Comparison of ENCODE assay signal across 21 mouse cellular contexts in genomic region chr13:91797442-91797841, GRCm38 (mm10). TPM values are rescaled to one million over a fixed set of nuclear protein-coding genes. Genes with fewer than 3 reads are reported as not detected.
A peak's percentile ranks its signal among the peaks of the same experiment; 100 is the strongest.
DNase-seq lines count a peak whose midpoint lies in the region; TF ChIP-seq lines count a peak whose summit lies in the region.
"Had no signal": no experiment of that assay in that cellular context is flagged by ENCODE, and none has a peak within 500 bp of the region (broad histone marks: within the 10 kb centered on the region; RNA-seq: fewer than 3 reads in every experiment).

No protein-coding gene starts in this region.

- TF ChIP-seq POLR2A in brain, embryonic 14.5 days (IDR thresholded peaks at IDR 0.05; ENCODE audit: borderline replicate concordance, extremely low read depth, insufficient read depth, insufficient read length, poor library complexity, severe bottlenecking), result no peak

- no peak for TF ChIP-seq CTCF in brain, embryonic 14.5 days (IDR thresholded peaks at IDR 0.05; ENCODE audit: borderline replicate concordance, extremely low read depth, insufficient read depth, insufficient read length)

- peak; percentile 20 for DNase-seq in layer of hippocampus, adult 11-12 months (ENCODE audit: low spot score)
- no peak for DNase-seq in layer of hippocampus, adult 9-10 months (ENCODE audit: low spot score)
- DNase-seq in brain, adult 2 months (ENCODE audit: low read depth, low spot score), result peak; percentile 49
- DNase-seq in brain, embryonic 14.5 days (ENCODE audit: low read depth), result peak; percentile 17
- DNase-seq in telencephalon, adult 2 months (ENCODE audit: low read depth, low spot score), result peak; percentile 44
- DNase-seq in lung, postnatal 14 days, result no peak
- DNase-seq: adrenal gland, adult 2 months; adrenal gland, postnatal 14 days; cerebellum, adult 18-20 months; cerebellum, adult 9-10 months; cerebellum, postnatal 14 days; gastrocnemius, adult 2 months; gastrocnemius, postnatal 14 days had no signal

RNA-seq across cellular contexts. Expression of gene Zcchc9, which starts 10.1 kb away (rescaled TPM):
- 22.9 and 25.4 TPM in 2 replicates for polyA plus RNA-seq in brain, embryonic 14.5 days (2012; rRNA removed)

RNA-seq across cellular contexts. Expression of gene Acot12, which starts 56.1 kb away (rescaled TPM):
- 0.11 TPM in 2 replicates for polyA plus RNA-seq in brain, embryonic 14.5 days (2012; rRNA removed)
- polyA plus RNA-seq: adrenal gland, adult 2 months; CD4-positive, CD25-positive, alpha-beta regulatory T cell, adult 4 months; embryonic facial prominence, embryonic 11.5 days; forebrain, embryonic 10.5 days; forebrain, embryonic 13.5 days; heart, embryonic 11.5 days; heart, postnatal 0 days; hindbrain, embryonic 12.5 days; hindbrain, embryonic 15.5 days had no signal

Comparison
In these comparisons a context has a peak if more than half of its experiments do, and no peak if none do; other contexts are left out.
1. DNase-seq: peak in layer of hippocampus, adult 11-12 months (single experiment), brain, adult 2 months (single experiment), brain, embryonic 14.5 days (single experiment) and telencephalon, adult 2 months (single experiment); none in layer of hippocampus, adult 9-10 months (single experiment) and lung, postnatal 14 days (single experiment).